Mouse (Mus musculus) hindbrain, embryonic 11.5 days (tissue): ENCODE measurements around the gene Srsf3. TPM values are rescaled to one million over a fixed set of nuclear protein-coding genes. Genes with fewer than 3 reads are reported as not detected.
A peak's percentile ranks its signal among the peaks of the same experiment; 100 is the strongest.

Experiments
- ATAC-seq: fragments of 200-750 bp; cut with Nextera tagmentation; 2 replicates; pipeline ENCODE4 v1.8.0; 2017; ENCODE audit warnings: mild to moderate bottlenecking, moderate TSS enrichment, moderate library complexity; ENCODE audit not compliant: low FRiP score
- DNase-seq: peaks from one replicate; pipeline ENCODE4 v3.0.0-alpha.2; 2015; ENCODE audit warnings: low spot score
- H3K27ac ChIP-seq: fragments of 300-500 bp; sonication (generic); 2 replicates; pipeline ENCODE4 v1.5.1; 2014; ENCODE audit warnings: mild to moderate bottlenecking, low read depth, low read length
- H3K27me3 ChIP-seq: fragments of 300-500 bp; sonication (generic); 2 replicates; pipeline ENCODE4 v1.6.1; 2014; ENCODE audit warnings: mild to moderate bottlenecking, low read length, moderate library complexity, mixed read lengths; ENCODE audit not compliant: control insufficient read depth, insufficient read depth
- H3K36me3 ChIP-seq: fragments of 300-500 bp; sonication (generic); 2 replicates; pipeline ENCODE4 v1.6.1; 2014; ENCODE audit warnings: mild to moderate bottlenecking, low read length, moderate library complexity, mixed read lengths; ENCODE audit not compliant: control insufficient read depth, insufficient read depth
- H3K4me1 ChIP-seq: fragments of 300-500 bp; sonication (generic); replicated peaks from 2 replicates; pipeline ENCODE4 v1.6.1; 2014; ENCODE audit warnings: low read length, mixed read lengths; ENCODE audit not compliant: control insufficient read depth, insufficient read depth
- H3K4me2 ChIP-seq: fragments of 300-500 bp; sonication (generic); replicated peaks from 2 replicates; pipeline ENCODE4 v1.6.1; 2014; ENCODE audit warnings: mild to moderate bottlenecking, low read depth, low read length
- H3K4me3 ChIP-seq: fragments of 300-500 bp; sonication (generic); 2 replicates; pipeline ENCODE4 v1.5.1; 2014; ENCODE audit warnings: low read depth, low read length
- H3K9ac ChIP-seq: fragments of 300-500 bp; sonication (generic); 2 replicates; pipeline ENCODE4 v1.6.1; 2014; ENCODE audit warnings: low read depth, low read length
- H3K9me3 ChIP-seq: fragments of 300-500 bp; sonication (generic); 2 replicates; pipeline ENCODE4 v1.6.1; 2016; ENCODE audit warnings: low read length; ENCODE audit not compliant: control insufficient read depth
- WGBS: fragments of 180-500 bp; shearing (Covaris S2); extraction: QIAGEN DNeasy Blood & Tissue Kit; methylation state at CpG from one replicate; pipeline ENCODE4 v1.1.7; 2014; 5-methylcytosine and 5-hydroxymethylcytosine counted together
- polyA plus RNA-seq: library from polyadenylated mRNA; unstranded; fragments of >200 nt; fragmentation: Nextera tagmentation; extraction: Ambion mirVana; gene quantifications from 2 replicates; pipeline ENCODE4 v1.2.1, GENCODE M21; 2014

Srsf3 gene
- polyA plus RNA-seq, 1 experiment from 2014 or later, result 854 TPM

- ATAC-seq (no peak), DNase-seq (no peak)
- Histone ChIP-seq H3K4me2 (no peak overlapping the region), H3K9me3 (no peaks in the 10 kb centered on the region), H3K9ac (no peak overlapping the region), H3K27ac (no peak overlapping the region), H3K4me1 (no peaks in the 10 kb centered on the region), H3K36me3 (no peaks in the 10 kb centered on the region), H3K4me3 (no peak overlapping the region), H3K27me3 (no peaks in the 10 kb centered on the region)
- 65% methylated on average over 10 of the region's 10 CpGs for WGBS
Measured at GRCm38 (mm10) chr17:29069063-29069462, 36.6 kb downstream of the Srsf3 start.

GRCm38 (mm10) chr17:29071820-29072219, 39.4 kb downstream of the Srsf3 start:
- DNase-seq (no peak), ATAC-seq (no peak)
- Histone ChIP-seq H3K9ac (no peak overlapping the region), H3K27ac (no peak overlapping the region), H3K27me3 (no peaks in the 10 kb centered on the region), H3K4me3 (no peak overlapping the region), H3K9me3 (no peaks in the 10 kb centered on the region), H3K4me1 (no peaks in the 10 kb centered on the region), H3K36me3 (no peaks in the 10 kb centered on the region), H3K4me2 (no peak overlapping the region)
- WGBS, result 83% methylated on average over 5 of the region's 5 CpGs

DNA sequence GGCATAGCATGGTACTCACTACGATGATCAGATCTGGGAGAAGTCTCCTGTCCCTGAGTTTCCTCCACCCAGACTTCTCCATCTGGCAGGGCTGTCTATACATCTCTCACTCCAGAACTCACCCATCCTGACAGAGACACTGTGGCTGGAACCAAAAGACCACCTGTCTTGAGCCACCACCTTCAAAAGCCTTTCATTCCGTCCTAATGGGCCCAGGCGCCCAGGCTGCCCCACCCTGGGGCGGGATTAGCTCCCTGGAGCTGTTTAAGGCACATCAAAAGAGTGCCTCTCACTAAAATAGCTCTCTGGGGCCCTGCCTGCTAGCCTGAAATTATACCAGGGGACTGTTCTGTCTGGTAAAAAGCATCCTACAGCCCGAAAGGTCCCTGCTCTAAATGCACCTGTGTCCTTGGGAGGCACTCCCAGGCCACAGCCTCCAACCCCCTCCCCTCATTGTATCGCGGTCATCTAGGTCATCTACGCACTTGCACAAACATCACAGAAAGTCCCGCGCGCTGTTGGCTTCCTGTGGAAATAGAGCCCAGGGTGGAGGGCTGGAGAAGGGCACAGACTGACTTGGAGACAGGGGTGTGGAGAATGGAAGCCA, 40.4 kb downstream of the Srsf3 start:
- Histone ChIP-seq H3K4me3 (no peak overlapping the region), H3K9ac (no peak overlapping the region), H3K4me1 (no peaks in the 10 kb centered on the region), H3K27ac (no peak overlapping the region), H3K27me3 (no peaks in the 10 kb centered on the region), H3K9me3 (no peaks in the 10 kb centered on the region), H3K4me2 (no peak overlapping the region), H3K36me3 (no peaks in the 10 kb centered on the region)
- no peak for DNase-seq
- ATAC-seq, result no peak
- WGBS, result 26% methylated on average over 11 of the region's 11 CpGs

DNA sequence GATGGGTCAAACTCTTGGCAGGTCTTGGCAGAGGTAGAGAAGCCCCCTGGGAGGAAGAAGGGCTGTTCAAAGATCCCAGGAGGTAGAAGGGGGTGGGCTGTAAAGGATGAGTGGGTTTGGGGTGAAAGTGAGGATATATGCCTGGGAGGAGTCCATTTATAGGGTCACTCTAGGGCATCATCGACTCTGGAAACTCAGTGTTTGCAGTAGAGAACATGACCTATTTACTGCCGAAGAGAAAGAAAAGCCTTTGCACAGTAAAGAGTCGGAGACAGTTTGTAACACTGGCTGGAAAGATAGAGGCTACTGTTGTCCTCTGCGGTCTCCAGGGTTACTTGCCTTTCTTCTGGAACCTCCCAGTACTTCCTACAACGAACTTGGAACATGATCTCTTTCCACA, 40.9 kb downstream of the Srsf3 start:
- no peaks in the 10 kb centered on the region for H3K9me3 ChIP-seq
- DNase-seq (no peak), ATAC-seq (no peak)
- H3K9ac ChIP-seq, result no peak overlapping the region
- 65% methylated on average over 5 of the region's 5 CpGs for WGBS
- H3K4me1 ChIP-seq, result no peaks in the 10 kb centered on the region
- no peak overlapping the region for H3K4me2 ChIP-seq
- no peaks in the 10 kb centered on the region for H3K36me3 ChIP-seq
- H3K4me3 ChIP-seq, result no peak overlapping the region
- no peak overlapping the region for H3K27ac ChIP-seq
- no peaks in the 10 kb centered on the region for H3K27me3 ChIP-seq

DNA sequence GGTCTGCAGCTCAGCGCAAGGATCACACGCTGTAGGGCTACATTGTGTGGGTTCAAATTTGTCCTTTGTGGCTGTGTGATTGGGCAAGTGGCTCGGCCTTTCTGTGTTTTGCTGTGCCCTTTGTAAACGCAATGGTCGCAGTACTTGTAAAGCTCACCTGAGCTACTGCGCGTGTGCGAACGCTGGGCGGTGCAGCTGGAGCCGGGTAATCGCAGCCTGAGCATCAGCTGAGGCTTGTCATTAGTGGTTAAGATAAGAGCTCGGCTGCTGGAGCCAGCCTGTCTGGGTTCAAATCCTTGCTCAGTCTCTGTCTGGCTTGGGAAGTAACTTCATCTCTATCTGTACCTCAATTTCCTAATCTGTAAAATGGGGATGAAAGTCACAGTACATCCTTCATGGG, 41.7 kb downstream of the Srsf3 start:
- Histone ChIP-seq H3K4me3 (no peak overlapping the region), H3K27me3 (no peaks in the 10 kb centered on the region), H3K9me3 (no peaks in the 10 kb centered on the region), H3K27ac (no peak overlapping the region), H3K4me1 (no peaks in the 10 kb centered on the region), H3K4me2 (no peak overlapping the region), H3K36me3 (no peaks in the 10 kb centered on the region), H3K9ac (no peak overlapping the region)
- WGBS, result 88% methylated on average over 13 of the region's 13 CpGs
- ATAC-seq (no peak), DNase-seq (no peak)

- Histone ChIP-seq H3K27me3 (peaks cover 7% of the 10 kb centered on the region), H3K36me3 (no peaks in the 10 kb centered on the region), H3K4me1 (peaks cover 2% of the 10 kb centered on the region), H3K9ac (no peak overlapping the region), H3K27ac (no peak overlapping the region), H3K4me3 (no peak overlapping the region), H3K4me2 (no peak overlapping the region), H3K9me3 (no peaks in the 10 kb centered on the region)
- DNase-seq, result no peak
- no peak for ATAC-seq
- 90% methylated on average over 8 of the region's 8 CpGs for WGBS
Measured at GRCm38 (mm10) chr17:29076235-29076634, 43.8 kb downstream of the Srsf3 start.

DNA sequence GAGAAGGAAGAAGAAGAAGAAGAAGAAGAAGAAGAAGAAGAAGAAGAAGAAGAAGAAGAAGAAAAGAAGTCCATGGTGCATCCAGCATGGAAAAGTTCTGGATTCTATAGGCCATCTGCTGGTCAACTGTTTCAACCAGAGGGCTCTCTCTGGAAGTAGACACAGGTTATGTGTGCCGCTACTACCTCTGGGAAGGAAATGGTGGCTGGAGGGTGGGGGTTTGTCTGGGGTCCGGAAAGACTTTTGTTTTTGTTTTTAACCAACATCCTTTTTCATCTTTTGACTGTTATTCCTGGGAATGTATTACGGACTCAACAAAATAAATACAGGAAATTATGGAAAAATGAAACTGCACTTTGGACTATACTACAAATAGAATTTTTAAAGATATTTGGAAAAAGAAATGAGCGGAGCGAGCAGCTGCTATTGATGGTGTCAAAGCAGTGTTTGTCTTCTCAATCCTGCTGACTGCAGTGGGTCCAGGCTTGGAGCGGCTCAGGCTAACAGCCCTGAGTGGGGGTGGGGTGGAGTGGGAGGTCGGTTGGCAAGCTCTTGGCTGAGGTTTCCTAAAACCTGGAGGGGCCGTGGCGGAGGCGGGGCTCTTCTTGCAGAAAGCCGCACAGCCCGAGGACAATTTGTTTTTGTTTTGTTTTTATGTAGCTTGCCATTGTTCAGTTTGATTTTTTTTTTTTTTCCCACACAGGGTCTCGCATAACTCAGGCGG, 45.5 kb downstream of the Srsf3 start:
- no peak overlapping the region for H3K27ac ChIP-seq
- no peak overlapping the region for H3K4me3 ChIP-seq
- H3K4me1 ChIP-seq, result peaks cover 5% of the 10 kb centered on the region
- peak; percentile 62 for DNase-seq
- ATAC-seq, result no peak
- H3K9me3 ChIP-seq, result no peaks in the 10 kb centered on the region
- H3K27me3 ChIP-seq, result peaks cover 16% of the 10 kb centered on the region
- H3K4me2 ChIP-seq, result no peak overlapping the region
- 23% methylated on average over 14 of the region's 14 CpGs for WGBS
- no peak overlapping the region for H3K9ac ChIP-seq
- no peaks in the 10 kb centered on the region for H3K36me3 ChIP-seq

- ATAC-seq (no peak), DNase-seq (no peak)
- H3K27me3 ChIP-seq, result peaks cover 16% of the 10 kb centered on the region
- no peak overlapping the region for H3K4me2 ChIP-seq
- no peak overlapping the region for H3K4me3 ChIP-seq
- no peaks in the 10 kb centered on the region for H3K9me3 ChIP-seq
- 6% methylated on average over 25 of the region's 25 CpGs for WGBS
- H3K27ac ChIP-seq, result no peak overlapping the region
- H3K9ac ChIP-seq, result no peak overlapping the region
- H3K4me1 ChIP-seq, result peaks cover 5% of the 10 kb centered on the region
- no peaks in the 10 kb centered on the region for H3K36me3 ChIP-seq
Measured at GRCm38 (mm10) chr17:29078519-29079383, 46.3 kb downstream of the Srsf3 start.
